Mouse (Mus musculus) heart, postnatal 0 days (tissue): ENCODE measurements around the gene Fntb. TPM values are rescaled to one million over a fixed set of nuclear protein-coding genes. Genes with fewer than 3 reads are reported as not detected.

Experiments used
- ATAC-seq: fragments of 200-750 bp; cut with Nextera tagmentation; 2 replicates; pipeline ENCODE4 v1.8.0; 2017; ENCODE audit warnings: low read depth, moderate number of reproducible peaks, moderate library complexity; ENCODE audit not compliant: insufficient read depth
- DNase-seq: peaks from one replicate; pipeline ENCODE4 v3.0.0-alpha.2; 2016; ENCODE audit warnings: low spot score
- H3K27ac ChIP-seq: fragments of 300-500 bp; sonication (generic); 2 replicates; pipeline ENCODE4 v1.5.1; 2014; ENCODE audit warnings: low read depth, mild to moderate bottlenecking
- H3K27me3 ChIP-seq: fragments of 300-500 bp; sonication (generic); 2 replicates; pipeline ENCODE4 v1.6.1; 2014; ENCODE audit warnings: low read length, mixed read lengths; ENCODE audit not compliant: control insufficient read depth, insufficient read depth
- H3K36me3 ChIP-seq: fragments of 300-500 bp; sonication (generic); replicated peaks from 2 replicates; pipeline ENCODE4 v1.6.1; 2014; ENCODE audit warnings: low read length, mixed read lengths; ENCODE audit not compliant: control insufficient read depth, insufficient read depth
- H3K4me1 ChIP-seq: fragments of 300-500 bp; sonication (generic); 2 replicates; pipeline ENCODE4 v1.6.1; 2014; ENCODE audit warnings: antibody characterized with exemption; ENCODE audit not compliant: control insufficient read depth, insufficient read depth
- H3K4me2 ChIP-seq: fragments of 300-500 bp; sonication (generic); 2 replicates; pipeline ENCODE4 v1.6.1; 2014; ENCODE audit warnings: low read depth, mild to moderate bottlenecking, low read length, moderate library complexity
- H3K4me3 ChIP-seq: fragments of 300-500 bp; sonication (generic); 2 replicates; pipeline ENCODE4 v1.5.1; 2014; ENCODE audit warnings: low read depth, low read length
- H3K9ac ChIP-seq: fragments of 300-500 bp; sonication (generic); replicated peaks from 2 replicates; pipeline ENCODE4 v1.6.1; 2014; ENCODE audit warnings: low read depth, low read length, mixed read lengths
- H3K9me3 ChIP-seq: fragments of 300-500 bp; sonication (generic); replicated peaks from 2 replicates; pipeline ENCODE4 v1.6.1; 2016; ENCODE audit warnings: low read length; ENCODE audit not compliant: control insufficient read depth
- CTCF ChIP-seq: IDR thresholded peaks from 2 replicates; pipeline ENCODE4 v1.5.1; 2016; ENCODE audit warnings: antibody characterized with exemption, control low read depth, low read depth
- EP300 ChIP-seq: IDR thresholded peaks from 2 replicates; pipeline ENCODE4 v1.6.1; 2016; ENCODE audit warnings: antibody characterized with exemption, low read depth
- WGBS: fragments of 180-500 bp; shearing (Covaris S2); extraction: QIAGEN DNeasy Blood & Tissue Kit; methylation state at CpG from one replicate; pipeline ENCODE4 v1.1.7; 2014; 5-methylcytosine and 5-hydroxymethylcytosine counted together
- polyA plus RNA-seq: library from polyadenylated mRNA; unstranded; fragments of >200 nt; fragmentation: Nextera tagmentation; extraction: Ambion mirVana; gene quantifications from 2 replicates; pipeline ENCODE4 v1.2.1, GENCODE M21; 2015
- total RNA-seq: library from RNA; depleted of rRNA; stranded (reverse); fragments of >200 nt; gene quantifications from 2 replicates; pipeline ENCODE4 v1.2.3, GENCODE M21; 2014; ENCODE audit warnings: low replicate concordance

Fntb gene
- total and polyA plus RNA-seq, 2 experiments from 2014 or later, result 13.0 to 20.0 TPM

DNA sequence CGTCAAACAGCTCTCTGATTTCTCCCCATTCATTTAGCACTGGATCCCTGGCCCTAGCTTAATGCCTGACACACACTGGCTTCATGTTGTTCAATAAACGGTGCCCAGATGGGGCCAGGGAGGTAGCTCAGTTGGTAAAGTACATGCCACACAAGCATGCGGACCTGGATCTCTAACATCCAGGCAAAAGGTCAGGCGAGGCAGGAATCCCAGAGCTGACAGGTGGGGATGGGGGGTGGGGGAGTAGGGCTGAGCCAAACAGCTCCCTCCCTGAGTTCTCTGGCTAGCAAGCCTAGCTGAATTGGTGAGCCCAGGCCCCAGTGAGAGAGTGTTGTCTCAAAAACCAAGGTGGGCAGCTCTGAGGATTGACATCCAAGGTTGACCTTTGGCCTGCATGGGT, 51.8 kb downstream of the Fntb start:
- no peak overlapping the region for H3K4me3 ChIP-seq
- ATAC-seq (no peak), DNase-seq (no peak)
- TF ChIP-seq CTCF, result no peak
- no peak for TF ChIP-seq EP300
- no peak overlapping the region for H3K4me2 ChIP-seq
- H3K36me3 ChIP-seq, result no peaks in the 10 kb centered on the region
- H3K9ac ChIP-seq, result no peak overlapping the region
- peaks cover 21% of the 10 kb centered on the region for H3K27me3 ChIP-seq
- 65% methylated on average over 4 of the region's 4 CpGs for WGBS
- H3K9me3 ChIP-seq, result no peaks in the 10 kb centered on the region
- no peaks in the 10 kb centered on the region for H3K4me1 ChIP-seq
- no peak overlapping the region for H3K27ac ChIP-seq

DNA sequence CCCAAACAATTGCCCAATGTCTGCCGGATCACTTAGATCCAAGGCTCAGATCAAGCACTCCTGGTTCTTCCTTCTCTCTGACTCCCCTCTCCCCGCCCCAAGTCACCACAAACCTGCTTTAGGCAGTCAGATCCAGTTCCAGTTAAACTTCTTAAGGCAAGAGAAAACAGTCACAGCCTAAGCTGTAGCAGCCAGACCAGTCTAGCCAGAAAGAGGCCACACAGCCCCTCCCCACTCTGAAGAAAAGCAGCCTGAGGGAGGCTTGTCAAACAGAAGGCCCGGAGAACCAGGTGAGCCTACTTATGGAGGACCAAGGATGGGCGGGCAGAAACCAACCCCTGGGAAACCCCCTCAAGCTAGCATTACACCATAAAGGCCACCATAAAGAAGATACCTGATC, 52.7 kb downstream of the Fntb start:
- Histone ChIP-seq H3K9me3 (no peaks in the 10 kb centered on the region), H3K4me3 (no peak overlapping the region), H3K27ac (no peak overlapping the region), H3K36me3 (no peaks in the 10 kb centered on the region), H3K4me2 (no peak overlapping the region), H3K9ac (no peak overlapping the region), H3K27me3 (peaks cover 28% of the 10 kb centered on the region), H3K4me1 (peaks cover 4% of the 10 kb centered on the region)
- WGBS, result 83% methylated on average over 4 of the region's 4 CpGs
- ATAC-seq (no peak), DNase-seq (no peak)
- TF ChIP-seq CTCF (no peak), EP300 (no peak)

DNA sequence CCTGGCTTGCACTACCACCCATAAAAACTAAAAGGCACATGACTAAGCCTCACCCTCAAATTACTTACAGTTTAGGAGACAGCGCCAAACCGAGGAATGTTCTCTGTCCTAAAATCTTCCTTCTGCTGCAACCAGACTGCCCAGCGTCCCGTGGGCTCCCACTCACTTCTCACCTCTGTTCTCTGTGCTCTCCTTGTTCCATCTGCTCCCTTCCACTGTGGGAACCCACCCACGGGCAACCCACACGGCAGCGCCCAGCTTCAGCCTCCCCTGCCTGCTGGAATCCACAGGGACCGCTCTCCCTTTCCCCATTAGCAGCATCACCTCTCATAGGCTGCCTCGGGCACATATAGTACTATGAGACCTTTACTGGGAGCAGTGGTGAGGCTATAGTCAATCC, 53.5 kb downstream of the Fntb start:
- H3K4me2 ChIP-seq, result no peak overlapping the region
- peaks cover 36% of the 10 kb centered on the region for H3K27me3 ChIP-seq
- no peak for TF ChIP-seq EP300
- TF ChIP-seq CTCF, result no peak
- no peak overlapping the region for H3K27ac ChIP-seq
- no peak overlapping the region for H3K9ac ChIP-seq
- no peaks in the 10 kb centered on the region for H3K36me3 ChIP-seq
- peaks cover 4% of the 10 kb centered on the region for H3K4me1 ChIP-seq
- 87% methylated on average over 9 of the region's 9 CpGs for WGBS
- no peak for ATAC-seq
- no peak overlapping the region for H3K4me3 ChIP-seq
- H3K9me3 ChIP-seq, result no peaks in the 10 kb centered on the region
- no peak for DNase-seq

DNA sequence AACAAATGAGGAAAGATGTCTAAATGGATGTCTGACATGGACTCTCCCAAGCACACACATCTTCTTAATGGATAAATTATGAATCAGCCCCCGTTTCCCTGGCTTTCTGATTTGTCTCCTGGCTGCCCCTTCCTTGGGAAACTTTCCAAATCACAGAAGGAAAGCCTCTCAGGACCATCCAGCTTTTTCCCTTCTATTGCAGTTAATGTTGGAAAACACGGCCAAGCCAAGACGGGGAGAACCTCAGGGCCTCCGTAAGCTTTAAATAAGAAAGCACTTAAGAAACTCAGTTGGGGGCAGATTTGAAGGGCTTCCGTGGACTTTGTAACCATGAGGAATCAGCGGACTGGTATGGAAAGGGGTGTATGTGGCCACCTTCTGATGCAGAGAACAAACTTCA, 54.4 kb downstream of the Fntb start:
- WGBS, result 66% methylated on average over 6 of the region's 6 CpGs
- TF ChIP-seq EP300, result no peak
- Histone ChIP-seq H3K4me1 (peaks cover 4% of the 10 kb centered on the region), H3K9me3 (no peaks in the 10 kb centered on the region), H3K9ac (no peak overlapping the region), H3K4me3 (no peak overlapping the region), H3K36me3 (no peaks in the 10 kb centered on the region), H3K27ac (no peak overlapping the region), H3K27me3 (peaks cover 38% of the 10 kb centered on the region), H3K4me2 (no peak overlapping the region)
- ATAC-seq, result no peak
- no peak for DNase-seq

DNA sequence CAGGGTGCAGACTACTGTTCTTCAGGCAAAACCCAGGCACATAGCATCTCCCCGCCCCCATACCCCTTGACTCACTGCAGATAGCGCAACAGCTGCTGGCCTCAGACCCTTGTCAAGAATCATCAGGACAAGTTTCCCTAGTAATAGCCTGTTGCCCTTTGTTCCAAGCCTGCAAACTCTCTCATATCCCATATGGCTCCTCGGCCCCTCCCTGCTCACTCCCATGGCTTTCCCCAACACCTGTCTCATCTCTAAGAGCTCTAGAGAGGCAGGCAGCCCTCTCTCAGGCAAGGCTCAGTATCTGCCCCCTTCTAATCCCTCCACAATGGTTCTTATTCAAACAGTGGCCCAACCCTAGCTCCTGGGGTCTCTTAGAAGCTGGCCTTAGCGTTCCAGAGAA, 55.2 kb downstream of the Fntb start:
- Histone ChIP-seq H3K4me1 (peaks cover 4% of the 10 kb centered on the region), H3K4me3 (no peak overlapping the region), H3K9me3 (no peaks in the 10 kb centered on the region), H3K27me3 (peaks cover 38% of the 10 kb centered on the region), H3K4me2 (no peak overlapping the region), H3K36me3 (no peaks in the 10 kb centered on the region), H3K27ac (no peak overlapping the region), H3K9ac (no peak overlapping the region)
- no peak for TF ChIP-seq CTCF
- no peak for TF ChIP-seq EP300
- no peak for DNase-seq
- WGBS, result 63% methylated on average over 4 of the region's 4 CpGs
- ATAC-seq, result no peak

DNA sequence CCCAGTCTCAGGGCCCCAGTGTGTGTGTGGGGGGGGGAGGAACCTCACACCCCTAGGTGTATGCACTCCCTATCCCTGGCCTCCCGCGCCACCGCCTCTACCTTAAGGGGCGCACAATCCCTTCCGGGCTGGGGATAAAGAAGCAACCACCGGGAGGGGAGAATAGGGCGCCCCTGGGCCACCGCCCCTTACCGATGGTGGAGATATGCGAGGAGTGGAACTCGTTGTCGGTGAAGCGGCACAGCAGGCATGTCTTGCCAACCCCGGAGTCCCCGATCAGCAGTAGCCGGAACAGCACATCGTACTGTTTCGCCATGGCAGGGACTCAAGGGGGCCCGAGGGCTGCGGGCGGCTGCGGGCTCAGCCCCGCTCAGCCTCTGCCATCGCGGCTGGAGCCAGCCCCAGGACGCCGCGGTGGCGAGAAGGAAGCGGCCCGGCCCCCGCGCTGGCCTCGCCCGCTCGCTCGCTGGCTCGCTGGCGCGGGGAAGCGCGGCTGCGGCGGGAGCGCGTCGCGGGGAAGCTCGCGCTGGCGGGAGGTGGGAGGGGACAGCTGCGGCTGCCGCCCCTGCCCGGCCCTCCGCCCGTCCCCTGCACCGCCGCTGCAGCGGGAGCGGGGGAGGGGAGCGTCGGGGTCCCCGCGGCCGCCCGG, 56.7 kb downstream of the Fntb start:
- no peak for DNase-seq
- TF ChIP-seq CTCF, result no peak
- no peak for TF ChIP-seq EP300
- WGBS, result 2% methylated on average over 55 of the region's 66 CpGs
- H3K4me2 ChIP-seq, result peak overlapping the region; percentile 80
- no peak overlapping the region for H3K27ac ChIP-seq
- H3K4me1 ChIP-seq, result peaks cover 4% of the 10 kb centered on the region
- no peaks in the 10 kb centered on the region for H3K36me3 ChIP-seq
- H3K9ac ChIP-seq, result peak overlapping the region; percentile 51
- ATAC-seq, result peak; percentile 67
- no peaks in the 10 kb centered on the region for H3K9me3 ChIP-seq
- H3K4me3 ChIP-seq, result peak overlapping the region; percentile 54
- H3K27me3 ChIP-seq, result peaks cover 41% of the 10 kb centered on the region
